Mouse (Mus musculus) mouse trophoblast stem cell (cell line): ENCODE results near the gene Gm11639.

Source experiments
- in situ Hi-C, 2 experiments: fragments of 300-500 bp; cut with MseI, MboI; formaldehyde crosslinking; loops; 2 replicates in 1 of 2; 3 replicates in 1 of 2; pipeline ENCODE4 v1.15.1; 2025

Gene Gm11639

GRCm38 (mm10) chr11:104685548-104685947 is at the start of gene Gm11639:
Gene Gm11639, plus strand, starts transcription at chr11:104685707.
- in situ Hi-C loops = no loop called here

GRCm38 (mm10) chr11:104637010-104637409 is 48.5 kb upstream of the Gm11639 start:
- in situ Hi-C loops = no loop called here

GRCm38 (mm10) chr11:104638006-104638405 is 47.5 kb upstream of the Gm11639 start:
- in situ Hi-C loops = no loop called here

GRCm38 (mm10) chr11:104638906-104639305 is 46.6 kb upstream of the Gm11639 start:
- in situ Hi-C loops = no loop called here

GRCm38 (mm10) chr11:104639634-104640033 is 45.9 kb upstream of the Gm11639 start:
- in situ Hi-C loops = no loop called here

GRCm38 (mm10) chr11:104640894-104641293 is 44.6 kb upstream of the Gm11639 start:
- in situ Hi-C loops = no loop called here

- in situ Hi-C loops = no loop called here
Measured at GRCm38 (mm10) chr11:104643236-104643635, 42.3 kb upstream of the Gm11639 start.

- in situ Hi-C loops = no loop called here
Measured at GRCm38 (mm10) chr11:104645402-104645801, 40.1 kb upstream of the Gm11639 start.

- in situ Hi-C loops = no loop called here
Measured at GRCm38 (mm10) chr11:104646173-104646572, 39.3 kb upstream of the Gm11639 start.

GRCm38 (mm10) chr11:104646611-104647010 is 38.9 kb upstream of the Gm11639 start:
- in situ Hi-C loops = no loop called here

- in situ Hi-C loops = no loop called here
Measured at GRCm38 (mm10) chr11:104647188-104647867, 38.2 kb upstream of the Gm11639 start.

GRCm38 (mm10) chr11:104648571-104648970 is 36.9 kb upstream of the Gm11639 start:
- in situ Hi-C loops = no loop called here

- in situ Hi-C loops = no loop called here
Measured at GRCm38 (mm10) chr11:104660599-104660998, 24.9 kb upstream of the Gm11639 start.

- in situ Hi-C loops = no loop called here
Measured at GRCm38 (mm10) chr11:104661106-104661505, 24.4 kb upstream of the Gm11639 start.

- in situ Hi-C loops = no loop called here
Measured at GRCm38 (mm10) chr11:104661531-104662205, 23.8 kb upstream of the Gm11639 start.

GRCm38 (mm10) chr11:104662573-104662972 is 22.9 kb upstream of the Gm11639 start:
- in situ Hi-C loops = no loop called here

GRCm38 (mm10) chr11:104663241-104663877 is 22.1 kb upstream of the Gm11639 start:
- in situ Hi-C loops = no loop called here

- in situ Hi-C loops = no loop called here
Measured at GRCm38 (mm10) chr11:104663878-104664261, 21.6 kb upstream of the Gm11639 start.

- in situ Hi-C loops = no loop called here
Measured at GRCm38 (mm10) chr11:104664441-104664840, 21.1 kb upstream of the Gm11639 start.

GRCm38 (mm10) chr11:104667399-104667798 is 18.1 kb upstream of the Gm11639 start:
- in situ Hi-C loops = no loop called here

- in situ Hi-C loops = no loop called here
Measured at GRCm38 (mm10) chr11:104673412-104673811, 12.1 kb upstream of the Gm11639 start.

- in situ Hi-C loops = no loop called here
Measured at GRCm38 (mm10) chr11:104674768-104675167, 10.7 kb upstream of the Gm11639 start.

GRCm38 (mm10) chr11:104693235-104693634 is 7.7 kb downstream of the Gm11639 start:
- in situ Hi-C loops = no loop called here
